Mouse (Mus musculus): ENCODE data around the gene Tgfbr2.

DNA sequence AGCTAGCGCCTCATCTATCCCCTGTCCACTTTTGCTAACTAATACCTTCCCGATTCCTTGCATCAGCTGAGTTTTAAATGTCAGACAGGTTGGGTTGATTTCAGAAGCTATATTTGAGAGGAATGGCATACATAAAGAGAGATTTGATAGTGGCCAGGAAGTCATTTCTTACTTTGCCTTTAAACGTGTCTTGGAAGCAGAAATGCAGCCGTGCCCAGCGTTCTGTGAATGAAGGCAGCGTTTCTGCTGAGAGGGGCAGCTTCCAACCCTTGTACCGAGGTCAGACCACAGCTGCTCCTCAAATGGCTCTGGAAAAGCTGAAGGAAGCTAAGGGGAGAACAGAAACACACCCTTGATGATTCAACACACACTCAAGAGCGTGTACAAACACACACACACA lies 121.2 kb downstream of the Tgfbr2 start:
- TF ChIP-seq POLR2A (IDR thresholded peaks at IDR 0.05; ENCODE audit: insufficient read length, low read depth): no peak
- TF ChIP-seq USF1 (IDR thresholded peaks at IDR 0.05; ENCODE audit: low read depth): no peak
- TF ChIP-seq MAX (IDR thresholded peaks at IDR 0.05; ENCODE audit: low read depth): no peak
